Mouse (Mus musculus) lung, adult 18-20 months (tissue): ENCODE data around the gene Mms19.
A peak's percentile ranks its signal among the peaks of the same experiment; 100 is the strongest.

Experiments
- DNase-seq, 2 experiments: peaks; one replicate each; pipeline ENCODE4 v3.0.0; 2022; ENCODE audit warnings: mixed read lengths in 2 of 2

Mms19 gene

DNA sequence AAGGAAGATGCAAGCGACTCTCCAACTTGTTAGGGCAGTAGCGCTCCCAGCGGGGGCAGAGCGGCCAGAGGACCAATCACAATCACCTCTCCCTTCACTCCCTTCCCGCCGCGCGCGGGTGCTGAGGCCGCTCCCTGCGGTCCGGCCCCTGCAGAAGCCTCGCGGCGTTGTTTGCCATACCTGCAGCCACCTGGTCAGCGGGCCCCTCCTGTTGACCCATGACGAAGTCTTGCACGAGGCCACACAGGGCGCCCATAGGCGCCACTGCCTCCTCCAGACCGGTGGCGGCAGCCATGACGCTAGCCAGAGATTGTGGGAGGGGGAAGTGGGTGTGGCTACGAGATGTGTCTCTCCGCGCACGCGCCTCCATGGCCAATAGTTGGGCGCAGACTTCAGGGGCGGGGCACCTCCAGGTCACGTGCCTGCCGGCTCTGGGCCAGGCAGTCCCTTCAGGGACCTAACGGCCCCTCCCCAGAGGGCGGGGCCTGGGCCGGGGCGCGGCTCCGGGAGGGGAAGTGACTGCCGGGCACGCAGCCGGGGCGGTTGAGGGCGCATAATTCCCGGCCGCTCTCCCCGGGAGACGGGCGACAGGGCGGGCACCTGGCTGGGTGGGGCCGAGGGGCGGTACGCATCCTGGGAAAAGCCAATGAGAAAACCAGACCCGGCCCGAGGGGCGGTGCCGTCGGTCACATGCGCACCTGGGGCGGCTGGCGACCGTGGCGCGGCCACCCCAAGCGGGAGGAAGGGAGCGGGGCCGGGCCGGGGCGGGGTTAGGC is at the start of gene Mms19:
Gene Mms19, minus strand, starts transcription at position 339 of the 776 bp plus-strand sequence.
- peak; percentile 99 to 100 for DNase-seq

DNA sequence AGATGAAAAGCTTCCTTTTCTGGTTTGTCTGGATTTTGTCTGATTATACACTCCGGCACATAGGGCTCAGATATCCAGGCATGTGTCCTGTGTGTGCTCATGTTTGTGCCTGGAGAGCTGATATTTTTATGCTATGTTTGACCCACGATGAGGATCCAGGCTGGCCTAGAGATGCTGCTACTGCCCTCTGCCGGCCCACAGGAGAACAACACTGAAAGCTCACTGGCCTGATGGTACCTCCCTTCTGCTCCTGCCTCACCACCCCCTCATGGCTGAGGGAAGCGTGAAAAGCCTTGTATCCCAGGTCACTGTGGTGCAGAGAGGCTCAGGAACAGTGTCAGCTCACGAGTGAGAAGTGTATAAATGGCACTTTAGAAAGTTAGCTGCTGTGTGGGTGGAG is 45.2 kb upstream of the Mms19 start:
- peak; percentile 76 to 79 for DNase-seq

DNA sequence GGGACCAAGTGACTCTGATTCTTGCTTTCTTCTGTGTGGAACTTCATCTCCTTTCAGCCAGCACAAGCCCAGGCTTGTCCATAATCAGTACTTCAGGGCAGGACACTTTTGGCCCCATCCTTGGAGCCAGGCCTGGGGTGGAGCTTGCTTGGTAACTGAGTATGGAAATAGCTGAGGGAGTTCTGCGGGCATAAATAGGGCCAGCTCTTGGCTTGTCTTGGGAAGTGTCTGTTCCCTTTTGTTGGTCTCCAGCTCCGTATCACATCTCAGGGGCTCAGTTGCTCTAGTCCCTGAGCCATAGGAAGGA is 41.5 kb upstream of the Mms19 start:
- DNase-seq = no peak

DNA sequence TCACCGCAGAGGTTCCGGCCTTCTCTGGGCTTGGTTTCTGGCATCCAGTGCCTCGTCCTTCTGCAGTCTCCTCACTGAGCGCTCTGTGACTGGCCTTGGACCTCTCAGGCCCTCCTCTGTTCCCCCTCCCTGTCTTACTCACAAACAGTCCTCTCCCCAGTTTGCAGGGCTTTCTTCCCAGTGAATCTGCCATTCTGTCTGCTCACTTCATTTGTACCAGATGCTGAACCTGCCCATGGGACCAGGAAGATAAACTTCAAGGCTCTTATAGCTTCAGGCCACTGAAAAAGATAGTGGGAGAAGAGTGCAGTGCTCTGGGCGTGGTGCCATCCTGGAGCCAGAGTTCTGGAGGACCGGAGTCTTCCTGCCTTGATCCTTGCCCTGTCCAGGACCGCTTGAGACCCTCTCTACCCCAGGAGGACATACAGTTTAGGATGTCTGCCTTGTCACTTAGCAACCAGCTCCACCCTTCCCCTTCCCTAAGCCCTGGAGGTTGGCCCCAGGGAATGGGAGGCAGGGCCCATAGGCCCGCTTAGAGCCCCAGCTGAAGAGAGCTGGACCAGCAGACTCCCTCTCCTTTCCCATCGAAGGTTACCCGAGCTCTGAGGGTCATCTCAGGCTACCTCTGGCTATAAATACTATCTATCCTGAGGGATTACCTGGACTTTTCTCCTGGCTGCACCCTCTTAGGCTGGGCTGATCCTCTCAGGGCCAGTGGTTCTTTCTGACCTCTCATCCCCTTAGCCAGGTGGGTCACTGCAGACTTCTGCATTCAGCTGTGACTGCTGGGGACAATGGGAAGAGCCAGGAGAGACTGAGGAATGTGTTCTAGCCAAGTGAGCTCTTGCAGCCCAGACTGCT is 41.0 kb upstream of the Mms19 start:
- DNase-seq = no peak

DNA sequence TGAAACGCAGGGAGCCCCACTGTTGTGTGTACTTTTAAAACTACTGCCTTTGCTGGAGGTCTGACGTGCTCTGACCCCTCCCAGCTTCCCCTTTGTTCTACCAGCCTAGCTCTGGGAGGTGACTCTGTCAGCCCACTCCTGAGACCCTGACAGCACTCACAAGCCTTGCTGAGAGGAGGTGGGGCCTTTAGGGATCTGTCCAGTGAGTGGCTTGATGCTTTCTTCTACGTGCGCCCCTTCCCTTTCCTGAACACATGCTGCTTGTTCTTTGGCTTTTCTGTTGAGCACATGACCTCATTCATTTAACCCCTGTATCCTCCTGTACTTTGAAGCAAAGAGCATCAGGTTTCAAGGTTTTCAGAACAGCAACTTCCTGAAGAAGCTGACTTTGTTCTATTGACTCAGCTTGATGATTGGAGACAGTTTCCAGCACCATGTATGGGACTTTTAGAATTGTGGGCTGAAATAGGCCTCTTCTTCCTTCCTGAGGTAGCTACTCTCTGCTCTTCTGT is 38.1 kb upstream of the Mms19 start:
- DNase-seq = no peak

DNA sequence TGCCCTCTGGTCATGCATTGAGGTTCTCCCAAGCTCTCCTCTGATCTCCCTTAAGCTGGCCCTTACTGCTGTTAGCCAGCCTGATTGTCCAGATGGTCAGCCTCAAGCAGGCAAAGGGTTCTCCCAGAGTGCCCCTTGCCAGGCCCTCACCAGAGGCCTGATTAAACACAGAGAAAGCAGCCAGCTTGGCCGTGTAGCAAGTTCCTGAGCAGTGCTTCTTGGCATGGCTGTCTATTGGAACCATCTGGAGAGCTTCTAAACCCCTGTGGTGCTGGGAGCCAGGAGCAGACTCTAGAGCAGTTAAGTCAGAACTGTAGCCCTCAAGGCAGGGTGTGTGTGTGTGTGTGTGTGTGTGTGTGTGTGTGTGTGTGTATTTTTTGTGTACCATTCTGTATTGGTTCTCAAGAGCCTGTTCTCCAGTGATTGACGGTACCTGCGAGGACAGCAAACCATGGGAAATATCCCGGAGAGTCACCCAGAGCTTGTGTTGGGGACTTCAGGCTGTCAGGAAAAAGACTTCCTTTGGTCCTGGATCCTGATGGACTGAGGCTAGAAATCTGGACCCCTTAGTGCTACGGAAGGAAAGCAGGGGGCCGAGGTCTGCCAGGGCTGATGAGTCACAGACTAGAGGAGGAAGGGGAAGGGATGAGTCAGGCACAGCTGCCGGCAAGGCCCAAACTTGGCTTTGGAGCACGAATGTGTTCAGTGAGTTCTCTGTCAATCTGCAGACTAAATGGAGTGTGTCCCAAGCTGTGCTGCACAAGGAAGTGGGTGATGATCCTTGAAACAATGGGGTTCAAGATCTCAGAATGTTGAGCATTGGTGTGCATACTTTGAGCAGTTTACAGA is 36.7 kb upstream of the Mms19 start:
- peak; percentile 68 for DNase-seq

DNA sequence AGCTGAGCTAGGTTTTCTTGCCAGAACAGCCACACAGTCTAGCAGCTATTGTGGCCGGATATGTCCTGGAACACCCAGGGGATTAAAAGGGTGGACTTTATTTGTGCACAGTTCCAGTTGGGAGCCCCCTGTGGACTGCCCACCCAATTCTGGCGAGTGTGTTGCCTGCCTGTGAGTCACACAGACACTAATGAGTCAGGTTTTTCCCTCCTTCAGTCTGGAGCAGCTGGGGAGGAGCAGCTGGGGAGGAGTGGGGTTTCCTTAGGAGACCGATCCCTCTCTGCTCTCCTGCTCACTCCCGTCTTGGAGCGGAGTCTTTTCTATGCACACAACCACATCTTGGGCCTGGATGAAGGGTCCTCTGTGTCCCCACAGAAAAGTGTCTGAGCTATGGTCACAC is 35.9 kb upstream of the Mms19 start:
- no peak for DNase-seq

DNA sequence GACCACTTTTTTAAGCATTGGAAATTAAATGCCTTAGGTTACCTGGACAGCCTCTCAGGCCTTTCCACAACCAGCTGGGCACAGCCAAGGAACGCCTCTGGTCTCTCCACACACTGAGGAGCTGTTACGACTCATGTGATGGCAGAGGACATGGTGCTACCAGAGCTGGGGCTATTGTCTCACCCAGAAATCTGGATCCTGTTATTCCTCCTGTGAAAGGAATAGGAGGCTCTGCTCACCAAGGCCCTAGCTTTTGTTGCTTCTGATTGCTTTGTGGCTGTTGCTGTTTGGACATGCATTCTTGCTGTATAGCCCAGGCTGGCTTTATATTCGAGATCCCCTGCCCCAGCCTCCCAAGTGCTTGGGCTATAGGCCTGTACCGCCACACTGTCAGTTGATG is 35.3 kb upstream of the Mms19 start:
- no peak for DNase-seq

DNA sequence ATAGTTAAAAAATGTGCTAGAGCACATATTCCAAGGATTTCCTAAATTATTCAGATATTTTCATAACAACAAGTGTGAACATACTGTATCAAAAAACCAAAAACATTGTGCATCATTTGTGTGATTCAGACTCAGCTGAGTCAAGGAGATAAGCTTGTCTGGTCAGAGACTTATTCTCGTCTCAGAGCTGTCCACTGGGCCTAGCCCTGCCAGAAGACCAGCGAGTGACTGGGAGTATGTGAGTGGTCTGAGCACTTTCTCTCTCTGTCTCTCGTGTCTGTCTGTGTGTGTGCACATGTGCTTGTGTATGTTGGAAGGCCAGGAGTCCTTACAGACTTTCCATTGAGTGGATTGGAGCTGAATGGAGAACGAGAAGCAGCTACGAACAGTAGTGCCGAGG is 34.0 kb upstream of the Mms19 start:
- DNase-seq = no peak

DNA sequence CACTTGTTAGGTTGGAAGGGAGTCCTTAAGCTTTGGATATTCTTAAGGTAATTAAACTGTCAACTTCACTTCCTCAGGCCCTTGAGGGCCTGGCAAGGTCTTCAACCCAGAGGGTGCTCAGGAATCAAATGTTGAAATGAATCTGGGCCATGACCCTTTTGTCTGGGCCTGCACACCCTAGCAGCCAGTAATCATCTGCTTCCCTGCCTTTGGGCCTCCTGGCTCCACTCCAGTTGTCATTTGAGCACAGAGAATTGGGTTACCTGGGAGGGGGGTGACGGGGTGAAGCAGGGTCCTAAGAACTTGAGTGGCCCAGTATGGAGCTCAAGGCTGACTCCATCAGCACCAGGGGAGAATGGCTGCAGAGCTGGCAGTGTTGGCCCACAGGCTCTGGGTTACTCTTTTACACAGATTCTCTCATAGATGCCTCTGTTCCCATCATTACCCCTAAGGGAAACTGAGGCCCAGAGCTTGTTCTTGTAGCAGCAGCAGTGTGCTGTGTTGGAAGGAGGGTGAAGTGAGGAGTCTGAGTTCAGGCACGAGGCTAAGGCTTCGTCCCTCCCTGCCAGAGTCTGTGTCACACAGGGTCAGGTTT is 33.4 kb upstream of the Mms19 start:
- no peak for DNase-seq

DNA sequence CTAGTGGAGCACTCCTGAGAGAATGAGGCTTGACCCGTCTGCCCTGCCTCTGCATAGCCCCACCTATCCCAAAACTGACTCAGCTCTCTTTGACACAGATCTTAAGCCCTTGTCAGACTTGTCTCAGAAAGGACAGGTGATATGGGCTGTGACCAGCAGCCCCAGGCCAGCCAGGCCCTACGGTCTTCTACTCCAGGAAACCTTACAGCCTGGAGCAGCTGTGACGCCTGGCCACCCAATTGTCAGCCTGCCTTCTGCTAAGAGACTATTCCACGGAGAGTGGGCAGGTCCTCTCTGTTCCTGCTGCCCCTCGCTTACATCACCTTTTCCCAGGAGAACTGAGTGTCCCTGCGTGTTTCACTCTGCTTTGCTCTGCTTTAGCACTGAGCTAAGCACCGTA is 30.2 kb upstream of the Mms19 start:
- no peak for DNase-seq

DNA sequence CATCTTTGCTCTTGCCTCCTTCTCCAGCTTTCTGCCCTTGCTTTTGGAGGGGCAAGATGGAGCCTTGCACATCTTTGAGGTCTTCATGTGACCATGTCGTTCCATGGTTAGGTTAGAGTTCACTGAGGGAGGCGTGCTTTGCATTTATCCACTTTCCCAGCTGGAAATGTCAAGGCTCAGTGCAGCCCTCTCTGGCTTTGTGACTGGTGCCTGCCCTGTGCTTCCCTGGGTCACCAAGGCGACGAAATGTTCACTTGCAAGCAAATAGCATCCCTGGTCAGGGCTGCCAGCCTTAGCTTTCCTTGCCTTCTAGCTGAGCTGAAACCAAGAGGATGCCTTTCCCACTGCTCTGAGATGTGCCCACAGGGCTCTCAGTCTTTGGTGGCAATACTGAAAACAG is 29.5 kb upstream of the Mms19 start:
- DNase-seq = no peak

DNA sequence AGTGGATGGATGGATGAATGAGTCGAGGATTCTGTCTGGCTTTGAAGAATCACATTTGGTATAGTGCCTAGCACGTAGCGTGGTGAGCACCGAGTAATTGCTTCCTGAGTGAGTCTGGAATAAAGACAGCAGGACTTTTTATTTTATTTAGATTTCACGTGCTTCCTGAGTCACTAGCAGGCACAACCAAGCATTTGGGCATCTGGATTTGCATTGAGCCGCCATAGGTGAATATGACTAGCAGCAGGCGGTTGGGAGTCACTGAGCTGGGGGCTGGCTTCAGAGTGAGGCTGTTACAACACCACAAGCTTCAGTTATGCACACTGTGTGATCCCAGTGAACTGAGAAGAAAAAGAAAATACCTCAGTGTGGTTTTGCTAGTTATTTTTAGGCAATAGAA is 28.1 kb upstream of the Mms19 start:
- no peak for DNase-seq

DNA sequence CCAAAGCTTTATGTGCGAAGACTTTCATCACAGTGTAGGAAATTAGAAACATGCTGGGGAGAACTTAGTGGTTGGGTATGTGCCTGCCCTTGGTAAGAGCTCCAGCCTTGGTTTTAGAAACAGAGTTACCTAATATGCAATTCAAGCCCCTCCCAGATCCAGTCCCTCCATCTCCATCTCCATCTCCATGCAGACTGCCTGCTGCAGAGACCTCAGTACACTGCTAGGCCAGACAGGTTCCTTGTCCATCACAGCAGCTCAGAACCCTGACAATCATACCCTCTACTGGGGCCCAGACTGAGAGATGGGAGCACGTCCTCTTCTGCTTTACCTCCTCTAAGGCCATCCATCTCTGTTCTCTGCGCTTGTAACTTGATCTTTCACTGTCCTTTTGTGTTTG is 27.6 kb upstream of the Mms19 start:
- no peak for DNase-seq

DNA sequence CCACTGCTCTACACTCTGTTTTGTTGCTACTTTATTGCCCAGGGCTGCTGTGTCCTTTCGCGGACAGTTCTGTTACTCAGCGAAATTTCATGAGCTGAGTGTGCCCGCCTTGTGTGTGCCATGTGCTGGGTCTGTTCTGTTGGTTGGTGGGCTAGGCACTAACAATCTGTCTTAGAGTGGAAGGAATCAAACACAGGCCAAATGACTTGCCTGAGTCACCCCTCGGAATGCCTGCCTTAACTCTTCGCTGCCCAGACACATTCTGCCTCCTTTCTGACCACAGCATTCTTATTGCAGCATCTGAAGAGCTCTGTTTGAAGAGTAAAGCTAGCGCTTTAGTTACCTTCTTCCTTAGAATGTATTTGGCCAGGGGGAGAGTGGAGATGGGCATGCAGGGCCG is 25.6 kb upstream of the Mms19 start:
- no peak for DNase-seq

DNA sequence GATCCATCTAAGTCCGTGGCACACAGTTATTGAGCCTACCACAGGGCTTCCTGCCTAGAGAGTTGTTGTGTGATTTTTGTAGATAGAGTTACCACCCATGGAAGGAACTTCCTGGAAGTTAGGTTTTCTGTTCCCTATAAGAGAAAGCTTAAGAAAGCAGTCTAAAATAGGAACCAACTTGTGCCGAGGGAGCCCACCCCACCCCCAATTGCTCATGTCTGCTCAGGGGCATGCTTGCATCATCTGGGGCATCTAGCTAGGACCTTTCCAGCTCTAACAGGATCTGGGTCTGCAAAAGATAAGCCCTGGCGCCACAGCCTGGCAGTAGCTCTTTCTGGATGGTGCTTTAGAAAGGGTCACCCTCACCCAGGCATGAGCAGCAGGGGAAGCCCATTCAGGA is 24.7 kb upstream of the Mms19 start:
- peak; percentile 35 to 48 for DNase-seq

DNA sequence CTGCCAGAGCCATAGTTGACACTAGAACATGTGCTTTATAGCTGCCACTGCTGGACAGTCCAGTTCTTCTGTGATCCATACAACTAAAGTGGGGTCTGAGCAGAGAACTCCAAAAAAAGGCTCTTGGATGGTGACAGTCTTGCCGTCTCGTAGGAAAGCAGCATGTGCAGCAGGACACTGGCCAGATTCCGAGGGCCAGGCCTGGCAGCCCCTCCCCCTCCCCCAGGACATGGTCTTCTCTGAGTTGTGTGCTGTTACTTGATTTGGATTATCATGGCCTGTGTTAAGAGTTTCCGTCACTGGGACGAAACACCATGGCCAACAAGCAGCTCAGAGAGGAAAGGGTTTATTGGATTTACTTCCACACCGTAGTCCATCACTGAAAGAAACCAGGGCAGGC is 23.3 kb upstream of the Mms19 start:
- DNase-seq = no peak

DNA sequence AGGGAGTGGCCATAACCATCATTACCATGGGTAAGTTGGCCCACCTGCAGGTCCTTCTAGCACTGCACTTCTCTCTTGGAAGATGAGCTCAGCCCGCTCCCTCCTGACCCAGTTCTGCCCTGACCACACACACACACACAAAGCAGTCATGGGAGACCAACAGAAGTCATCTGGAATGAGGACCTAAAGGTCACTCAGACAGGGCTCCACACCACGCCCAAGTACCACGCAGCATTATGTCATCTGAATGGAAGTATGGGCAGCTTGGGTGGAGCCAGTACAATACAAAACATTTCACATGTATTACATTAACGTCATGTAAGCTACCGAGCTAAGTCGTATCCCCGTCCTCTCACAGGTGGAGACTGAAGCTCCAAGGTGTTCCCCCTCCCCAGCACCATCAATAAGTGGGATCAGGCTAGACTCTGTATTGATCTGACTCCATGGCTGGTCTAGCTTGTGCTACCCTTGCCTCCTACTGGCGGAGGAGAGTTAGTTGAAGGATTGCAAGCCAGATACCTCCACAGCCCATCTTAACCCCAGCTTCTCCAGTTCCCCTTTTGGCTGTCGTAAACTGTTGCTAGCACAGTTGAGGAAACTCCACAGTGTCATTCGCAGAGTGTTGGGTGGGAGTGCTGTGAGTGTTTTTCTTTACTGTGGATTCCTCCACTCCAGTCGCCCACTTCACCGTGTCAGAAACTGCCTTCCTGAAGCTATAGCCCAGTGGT is 20.5 kb upstream of the Mms19 start:
- peak; percentile 46 to 48 for DNase-seq

DNA sequence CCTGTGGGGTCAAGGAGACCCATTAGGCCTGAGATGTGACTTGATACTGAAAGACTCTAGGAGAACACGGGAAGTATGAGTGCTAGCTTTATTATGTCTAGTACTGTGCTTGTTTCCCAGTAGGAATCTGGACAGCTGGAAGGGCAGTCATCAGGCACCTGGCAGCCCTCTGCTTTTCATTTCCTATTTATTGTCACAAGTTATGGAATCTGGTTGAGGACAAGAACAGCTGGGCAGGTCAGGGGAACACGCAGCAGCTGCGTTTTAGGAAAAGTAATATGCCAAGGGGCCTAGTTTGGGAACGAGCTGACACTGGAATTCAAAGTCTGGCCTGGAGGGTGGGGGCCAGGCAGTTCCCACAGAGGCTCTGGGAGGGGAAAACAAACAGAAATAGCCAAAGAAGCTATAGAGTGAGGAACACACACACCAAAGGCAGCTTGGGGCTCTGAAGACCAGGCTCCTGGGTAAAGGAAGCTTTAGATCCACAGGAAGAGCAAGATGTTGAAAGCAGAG is 19.5 kb upstream of the Mms19 start:
- DNase-seq = peak in 1 of 2 experiments; percentile 30

DNA sequence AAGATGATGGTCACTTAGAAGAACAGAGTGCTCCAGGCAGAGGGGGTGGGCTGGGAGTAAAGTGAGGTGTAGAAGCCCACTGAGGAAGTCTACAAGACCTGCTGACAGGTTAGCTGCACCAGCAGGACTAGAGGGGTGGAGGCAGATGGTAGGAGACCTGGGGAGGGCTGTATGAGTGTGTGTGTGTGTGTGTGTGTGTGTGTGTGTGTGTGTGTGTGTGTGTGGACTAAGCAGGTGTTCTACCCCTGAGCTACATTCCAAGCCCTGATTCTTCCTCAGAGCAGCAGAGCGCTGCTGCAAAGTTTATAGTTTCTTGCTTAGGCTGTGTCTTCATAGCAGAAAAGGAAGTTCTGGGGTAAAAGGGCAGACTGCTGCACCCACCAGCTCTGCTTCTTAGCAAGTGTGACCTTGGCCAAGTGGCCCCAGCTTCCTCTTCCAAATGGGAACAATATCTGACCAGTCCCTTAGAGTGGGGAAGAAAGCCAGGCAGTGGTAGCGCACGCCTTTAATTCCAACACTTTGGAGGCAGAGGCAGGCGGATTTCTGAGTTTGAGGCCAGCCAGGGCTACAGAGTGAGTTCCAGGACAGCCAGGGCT is 18.8 kb upstream of the Mms19 start:
- DNase-seq = peak in 1 of 2 experiments; percentile 42

DNA sequence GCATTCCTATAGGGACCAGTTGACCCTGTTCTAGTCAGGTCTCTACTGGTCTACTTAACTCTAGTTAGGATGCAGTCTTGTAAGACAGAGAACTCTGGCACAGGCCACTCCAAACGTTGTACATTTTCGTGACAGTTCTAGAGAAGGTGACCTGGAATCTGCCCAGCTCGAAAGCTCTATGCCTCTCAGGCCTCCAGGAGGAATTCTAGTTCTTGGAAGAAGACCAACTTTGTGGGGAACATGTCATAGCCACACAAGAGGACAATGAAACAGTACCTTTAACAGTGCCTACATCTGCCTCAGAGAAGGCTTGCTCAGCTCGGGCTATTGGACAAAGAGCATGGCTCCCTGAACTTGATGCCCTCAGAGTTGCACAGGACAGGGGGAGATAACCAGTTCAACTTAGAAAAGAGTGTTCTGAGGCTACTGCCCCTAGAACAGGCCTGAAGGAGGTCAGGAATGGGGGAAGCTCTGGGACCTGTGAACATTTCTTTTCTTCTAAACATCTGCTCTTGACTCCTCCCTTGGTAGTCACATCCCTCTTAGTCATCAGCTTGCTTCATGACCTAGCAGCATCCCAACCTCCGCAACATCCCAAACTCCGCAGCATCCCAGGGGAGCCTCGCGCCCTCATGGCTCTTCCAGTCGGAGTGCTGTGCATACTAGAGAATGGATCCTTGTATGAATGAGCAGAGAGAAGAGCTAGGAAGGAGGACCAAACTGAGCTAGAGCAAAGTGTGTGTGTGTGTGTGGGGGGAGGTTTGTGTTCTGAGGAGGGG is 18.0 kb upstream of the Mms19 start:
- DNase-seq = no peak
